Mouse (Mus musculus) thymus, postnatal 14 days (tissue): Measurements from ENCODE around the gene Irx6.

ENCODE experiments used
- DNase-seq: peaks from one replicate; pipeline ENCODE4 v3.0.0; 2021

The Irx6 gene

GRCm38 (mm10) chr8:92723320-92723719, 49.2 kb downstream of the Irx6 start:
- no peak for DNase-seq

- no peak for DNase-seq
These were observed 49.9 kb downstream of the Irx6 start for GRCm38 (mm10) chr8:92723947-92724346.

DNA sequence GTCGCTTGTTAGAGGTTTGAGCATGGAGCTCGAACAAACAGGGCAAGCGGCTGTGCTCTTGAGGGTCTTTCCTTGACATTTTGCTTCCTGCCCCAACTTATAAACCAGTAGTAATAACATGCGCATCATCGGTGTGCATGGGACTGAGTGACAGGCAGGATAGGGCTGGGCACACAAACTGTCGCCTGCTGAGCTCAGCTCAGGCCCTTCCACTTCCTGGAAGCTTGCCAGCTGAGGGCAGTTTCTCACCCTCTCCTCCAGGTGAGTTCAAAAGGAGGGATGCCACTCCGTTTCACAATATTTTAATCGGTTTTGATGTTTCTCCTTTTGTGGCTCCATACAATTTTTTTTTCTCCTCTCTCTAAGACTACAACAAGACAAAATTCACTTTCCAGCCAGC, 50.3 kb downstream of the Irx6 start:
- DNase-seq = no peak
